Mouse (Mus musculus) embryonic facial prominence, embryonic 14.5 days (tissue): Measurements from ENCODE around the gene Psma6. TPM values are rescaled to one million over a fixed set of nuclear protein-coding genes. Genes with fewer than 3 reads are reported as not detected.
"Not testable (repeated sequence)": the region's sequence is repeated elsewhere in the genome, so short reads cannot be mapped to it uniquely, and the experiment has no call there.

Experiments
- ATAC-seq: fragments of 200-750 bp; cut with Nextera tagmentation; 2 replicates; pipeline ENCODE4 v1.8.0; 2017; ENCODE audit warnings: low read depth, moderate number of reproducible peaks, moderate TSS enrichment
- DNase-seq: peaks from one replicate; pipeline ENCODE4 v3.0.0-alpha.2; 2015; ENCODE audit warnings: low spot score
- H3K27ac ChIP-seq: fragments of 300-500 bp; sonication (generic); replicated peaks from 2 replicates; pipeline ENCODE4 v1.5.1; 2014; ENCODE audit warnings: low read depth, mild to moderate bottlenecking, low read length, moderate library complexity
- H3K27me3 ChIP-seq: fragments of 300-500 bp; sonication (generic); replicated peaks from 2 replicates; pipeline ENCODE4 v1.6.1; 2014; ENCODE audit warnings: low read length; ENCODE audit not compliant: control insufficient read depth, insufficient read depth
- H3K36me3 ChIP-seq: fragments of 300-500 bp; sonication (generic); 2 replicates; pipeline ENCODE4 v1.6.1; 2014; ENCODE audit warnings: low read length, mixed read lengths; ENCODE audit not compliant: control insufficient read depth, insufficient read depth
- H3K4me1 ChIP-seq: fragments of 300-500 bp; sonication (generic); 2 replicates; pipeline ENCODE4 v1.6.1; 2014; ENCODE audit warnings: antibody characterized with exemption, low read length; ENCODE audit not compliant: control insufficient read depth, insufficient read depth
- H3K4me2 ChIP-seq: fragments of 300-500 bp; sonication (generic); 2 replicates; pipeline ENCODE4 v1.6.1; 2014; ENCODE audit warnings: low read depth, mild to moderate bottlenecking, low read length, moderate library complexity, mixed read lengths
- H3K4me3 ChIP-seq: fragments of 300-500 bp; sonication (generic); 2 replicates; pipeline ENCODE4 v1.5.1; 2014; ENCODE audit warnings: low read depth, mild to moderate bottlenecking, low read length
- H3K9ac ChIP-seq: fragments of 300-500 bp; sonication (generic); 2 replicates; pipeline ENCODE4 v1.6.1; 2014; ENCODE audit warnings: low read depth, mild to moderate bottlenecking, low read length, moderate library complexity, mixed read lengths
- H3K9me3 ChIP-seq: fragments of 300-500 bp; sonication (generic); 2 replicates; pipeline ENCODE4 v1.6.1; 2016; ENCODE audit warnings: low read length; ENCODE audit not compliant: control insufficient read depth
- whole genome bisulfite sequencing: fragments of 180-500 bp; shearing (Covaris S2); extraction: QIAGEN DNeasy Blood & Tissue Kit; methylation state at CpG from one replicate; pipeline ENCODE4 v1.1.7; 2014; 5-methylcytosine and 5-hydroxymethylcytosine counted together
- polyA plus RNA-seq: library from polyadenylated mRNA; unstranded; fragments of >200 nt; fragmentation: Nextera tagmentation; extraction: Ambion mirVana; gene quantifications from 2 replicates; pipeline ENCODE4 v1.2.1, GENCODE M21; 2014

The Psma6 gene
- polyA plus RNA-seq, 1 experiment from 2014 or later = 404 TPM

GRCm38 (mm10) chr12:55387788-55388465, 3.9 kb downstream of the Psma6 start:
- Histone ChIP-seq H3K9me3 (no peaks in the 10 kb centered on the region), H3K36me3 (no peaks in the 10 kb centered on the region), H3K4me2 (no peak overlapping the region), H3K4me1 (no peaks in the 10 kb centered on the region), H3K27ac (no peak overlapping the region), H3K4me3 (no peak overlapping the region), H3K9ac (no peak overlapping the region), H3K27me3 (no peaks in the 10 kb centered on the region)
- DNase-seq = peak; percentile 31
- 60% methylated on average over 11 of the region's 11 CpGs for WGBS
- ATAC-seq = no peak

- DNase-seq (peak; percentile 55), ATAC-seq (no peak)
- H3K27ac ChIP-seq = no peak overlapping the region
- H3K4me1 ChIP-seq = no peaks in the 10 kb centered on the region
- no peaks in the 10 kb centered on the region for H3K36me3 ChIP-seq
- 62% methylated on average over 6 of the region's 6 CpGs for WGBS
- H3K27me3 ChIP-seq = no peaks in the 10 kb centered on the region
- no peak overlapping the region for H3K9ac ChIP-seq
- H3K4me3 ChIP-seq = no peak overlapping the region
- H3K9me3 ChIP-seq = no peaks in the 10 kb centered on the region
- no peak overlapping the region for H3K4me2 ChIP-seq
Measured at GRCm38 (mm10) chr12:55388478-55388877, 4.5 kb downstream of the Psma6 start.

- no peak overlapping the region; the same call in 1 of the 2 replicates for H3K27ac ChIP-seq
- 58% methylated on average over 17 of the region's 17 CpGs for WGBS
- H3K4me1 ChIP-seq = no peaks in the 10 kb centered on the region
- H3K9ac ChIP-seq = no peak overlapping the region
- no peak overlapping the region for H3K4me3 ChIP-seq
- ATAC-seq (no peak), DNase-seq (no peak)
- no peaks in the 10 kb centered on the region for H3K9me3 ChIP-seq
- H3K36me3 ChIP-seq = no peaks in the 10 kb centered on the region
- no peaks in the 10 kb centered on the region for H3K27me3 ChIP-seq
- H3K4me2 ChIP-seq = no peak overlapping the region
Measured at GRCm38 (mm10) chr12:55389132-55390081, 5.4 kb downstream of the Psma6 start.

- Histone ChIP-seq H3K27ac (no peak overlapping the region), H3K36me3 (no peaks in the 10 kb centered on the region), H3K9me3 (no peaks in the 10 kb centered on the region), H3K4me2 (no peak overlapping the region), H3K9ac (no peak overlapping the region), H3K4me1 (no peaks in the 10 kb centered on the region), H3K27me3 (no peaks in the 10 kb centered on the region), H3K4me3 (no peak overlapping the region)
- ATAC-seq (no peak), DNase-seq (no peak)
Measured at GRCm38 (mm10) chr12:55392120-55392519, 8.1 kb downstream of the Psma6 start.

GRCm38 (mm10) chr12:55392733-55393577, 8.9 kb downstream of the Psma6 start:
- Histone ChIP-seq H3K27me3 (no peaks in the 10 kb centered on the region), H3K9me3 (no peaks in the 10 kb centered on the region), H3K4me1 (0 out of 2 replicates have a peak, but pooled peaks cover 5% of the 10 kb centered on the region), H3K9ac (no peak overlapping the region), H3K27ac (no peak overlapping the region), H3K4me2 (no peak overlapping the region), H3K36me3 (no peaks in the 10 kb centered on the region), H3K4me3 (no peak overlapping the region)
- 82% methylated on average over 11 of the region's 11 CpGs for WGBS
- no peak for DNase-seq
- no peak for ATAC-seq

GRCm38 (mm10) chr12:55395601-55396000, 11.6 kb downstream of the Psma6 start:
- H3K4me1 ChIP-seq = peaks cover 15% of the 10 kb centered on the region
- not testable (repeated sequence) for H3K4me3 ChIP-seq, H3K4me2 ChIP-seq, H3K9me3 ChIP-seq, H3K36me3 ChIP-seq, H3K27me3 ChIP-seq, ATAC-seq, H3K27ac ChIP-seq, DNase-seq, H3K9ac ChIP-seq
- WGBS = 90% methylated on average over 14 of the region's 14 CpGs

- H3K9me3 ChIP-seq = no peaks in the 10 kb centered on the region
- DNase-seq (no peak), ATAC-seq (no peak)
- H3K9ac ChIP-seq = no peak overlapping the region
- H3K27ac ChIP-seq = no peak overlapping the region
- H3K4me1 ChIP-seq = peaks cover 15% of the 10 kb centered on the region
- H3K4me2 ChIP-seq = no peak overlapping the region
- H3K27me3 ChIP-seq = no peaks in the 10 kb centered on the region
- no peak overlapping the region for H3K4me3 ChIP-seq
- WGBS = 95% methylated on average over 4 of the region's 4 CpGs
- H3K36me3 ChIP-seq = no peaks in the 10 kb centered on the region
Measured at GRCm38 (mm10) chr12:55396536-55396935, 12.5 kb downstream of the Psma6 start.

- H3K9ac ChIP-seq = peak overlapping the region; percentile 97
- DNase-seq = no peak
- ATAC-seq = no peak
- peak overlapping the region; percentile 93 for H3K4me3 ChIP-seq
- peak overlapping the region; percentile 96 for H3K4me2 ChIP-seq
- peak overlapping the region; percentile 95 for H3K27ac ChIP-seq
- 62% methylated on average over 9 of the region's 9 CpGs for WGBS
- H3K4me1 ChIP-seq = peaks cover 15% of the 10 kb centered on the region
- H3K9me3 ChIP-seq = no peaks in the 10 kb centered on the region
- no peaks in the 10 kb centered on the region for H3K27me3 ChIP-seq
- H3K36me3 ChIP-seq = no peaks in the 10 kb centered on the region
Measured at GRCm38 (mm10) chr12:55397544-55398239, 13.7 kb downstream of the Psma6 start.
